Comparison of ENCODE assay signal across 8 mouse cellular contexts in the genomic region with DNA sequence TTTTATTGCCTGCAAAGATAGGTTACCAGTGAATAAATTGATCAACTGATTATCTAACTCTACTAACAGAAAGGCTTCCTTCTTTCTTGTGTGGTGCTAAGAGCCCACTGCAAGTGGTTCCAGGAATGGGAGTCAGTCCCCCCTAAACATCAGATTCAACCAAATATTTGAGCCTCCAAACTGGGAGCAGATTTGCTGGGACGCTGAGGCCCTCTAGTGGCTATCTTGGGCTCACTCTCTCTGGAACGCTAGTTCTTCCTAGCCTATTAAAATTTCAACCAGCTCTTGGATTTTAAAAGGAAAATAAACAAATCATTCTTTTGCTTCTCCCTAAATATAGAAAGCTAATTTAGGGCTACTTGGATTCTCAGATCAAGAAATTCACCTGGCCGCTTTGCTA.
DNase-seq lines count a peak whose midpoint lies in the region; ATAC-seq and TF ChIP-seq lines count a peak whose summit lies in the region.

No protein-coding gene starts in this region.

- H3K9me3 ChIP-seq in forebrain, embryonic 10.5 days, result no peaks in the 10 kb centered on the region

- H3K27ac ChIP-seq in gastrocnemius, adult 2 months, result no peak overlapping the region
- no peak overlapping the region for H3K27ac ChIP-seq in forebrain, embryonic 10.5 days
- H3K27ac ChIP-seq in layer of hippocampus, adult 2 months, result peak overlapping the region; percentile 36; the same call in 1 of the 2 replicates

- TF ChIP-seq POLR2A in brain, embryonic 14.5 days (IDR thresholded peaks at IDR 0.05; ENCODE audit: borderline replicate concordance, extremely low read depth, insufficient read depth, insufficient read length, poor library complexity, severe bottlenecking), result no peak

- H3K4me3 ChIP-seq in gastrocnemius, adult 2 months, result no peak overlapping the region
- no peak overlapping the region for H3K4me3 ChIP-seq in forebrain, embryonic 10.5 days
- H3K4me3 ChIP-seq in layer of hippocampus, adult 2 months, result no peak overlapping the region

- H3K27me3 ChIP-seq in forebrain, embryonic 10.5 days (ENCODE audit: poor library complexity, severe bottlenecking), result no peaks in the 10 kb centered on the region

- intact Hi-C loops in gastrocnemius, adult 2 months (cut with DNase I), result loop anchor here (1.0 to 5.0 kb wide), 2 partner anchors 111 to 449 kb away; no protein-coding TSS in a partner anchor

- WGBS in forebrain, embryonic 10.5 days, result 26% methylated on average over 3 of the region's 3 CpGs

- H3K36me3 ChIP-seq in forebrain, embryonic 10.5 days (replicated peaks), result no peaks in the 10 kb centered on the region

- TF ChIP-seq CTCF in gastrocnemius, adult 2 months (IDR thresholded peaks at IDR 0.05), result peak; percentile 78
- peak; percentile 73; the same call in 1 of the 2 replicates for TF ChIP-seq CTCF in brain, embryonic 14.5 days (IDR thresholded peaks at IDR 0.05; ENCODE audit: borderline replicate concordance, extremely low read depth, insufficient read depth, insufficient read length)
- peak; percentile 95 for TF ChIP-seq CTCF in layer of hippocampus, adult 2 months (conservative IDR thresholded peaks at IDR 0.05)

- ATAC-seq in megakaryocyte progenitor cell, adult 5-6 weeks (replicated peaks; ENCODE audit: poor library complexity), result peak; percentile 88

- H3K4me1 ChIP-seq in forebrain, embryonic 10.5 days, result no peaks in the 10 kb centered on the region

- peak; percentile 55 for DNase-seq in gastrocnemius, adult 2 months
- no peak for DNase-seq in gastrocnemius, postnatal 25 days
- DNase-seq in 3T3-L1 (ENCODE audit: low read depth, low spot score), result peak; percentile 39
- DNase-seq in brain, embryonic 14.5 days (ENCODE audit: low read depth), result peak; percentile 67
- peak; percentile 29 for DNase-seq in forebrain, embryonic 10.5 days (ENCODE audit: extremely low spot score, low spot score)
- peak; percentile 47 to 79 for DNase-seq in layer of hippocampus, adult 2 months (ENCODE audit: low spot score in 2 of 2)
- no peak for DNase-seq in thymus, postnatal 36 days

Comparison
In these comparisons a context has a peak if more than half of its experiments do, and no peak if none do; other contexts are left out.
1. DNase-seq: peak in gastrocnemius, adult 2 months (single experiment), 3T3-L1 (single experiment), brain, embryonic 14.5 days (single experiment), forebrain, embryonic 10.5 days (single experiment) and layer of hippocampus, adult 2 months (2 of 2); none in gastrocnemius, postnatal 25 days (single experiment) and thymus, postnatal 36 days (0 of 2).
2. Peak in every context shown above with its lines, with median percentiles within 50 percentile points of each other: CTCF ChIP-seq.